Mouse (Mus musculus) testis, adult 2 months (tissue): Measurements from ENCODE around the gene Fam222b. TPM values are rescaled to one million over a fixed set of nuclear protein-coding genes. Genes with fewer than 3 reads are reported as not detected.

Source experiments
- H3K27ac ChIP-seq: fragments of 200-500 bp; 2 replicates; pipeline ENCODE4 v1.5.1; 2012; ENCODE audit warnings: low read depth, low read length; ENCODE audit not compliant: control insufficient read depth, insufficient read depth
- H3K27me3 ChIP-seq: fragments of 200-500 bp; 2 replicates; pipeline ENCODE4 v1.6.1; 2012; ENCODE audit warnings: mild to moderate bottlenecking, low read length, moderate library complexity; ENCODE audit not compliant: control insufficient read depth, insufficient read depth
- H3K36me3 ChIP-seq: fragments of 200-500 bp; 2 replicates; pipeline ENCODE4 v1.6.1; 2012; ENCODE audit warnings: mild to moderate bottlenecking, low read length; ENCODE audit not compliant: control insufficient read depth, insufficient read depth
- H3K4me1 ChIP-seq: fragments of 200-500 bp; 2 replicates; pipeline ENCODE4 v1.6.1; 2012; ENCODE audit warnings: low read length; ENCODE audit not compliant: control insufficient read depth, insufficient read depth
- H3K4me3 ChIP-seq: fragments of 200-500 bp; 2 replicates; pipeline ENCODE4 v1.5.1; 2012; ENCODE audit warnings: low read depth, mild to moderate bottlenecking, low read length, moderate library complexity, mixed read lengths; ENCODE audit not compliant: control insufficient read depth
- CTCF ChIP-seq: fragments of 200-500 bp; IDR thresholded peaks from 2 replicates; pipeline ENCODE4 v1.5.1; 2012; ENCODE audit warnings: low read depth, mild to moderate bottlenecking, inconsistent platforms, low read length, moderate library complexity; ENCODE audit not compliant: control insufficient read depth, insufficient read depth, insufficient replicate concordance
- POLR2A ChIP-seq: fragments of 200-500 bp; IDR thresholded peaks from 2 replicates; pipeline ENCODE4 v1.6.1; 2012; ENCODE audit warnings: low read depth, mild to moderate bottlenecking, inconsistent platforms, low read length, moderate library complexity; ENCODE audit not compliant: control insufficient read depth
- polyA plus RNA-seq: library from polyadenylated mRNA; depleted of rRNA; stranded (reverse); fragments of >200 nt; gene quantifications from 2 replicates; pipeline ENCODE4 v1.2.3, GENCODE M21; 2012

Gene Fam222b
- polyA plus RNA-seq, 1 experiment, result 11.7 TPM

- no peak overlapping the region for H3K27ac ChIP-seq
- H3K4me3 ChIP-seq, result no peak overlapping the region
- H3K36me3 ChIP-seq, result no peaks in the 10 kb centered on the region
- peaks cover 23% of the 10 kb centered on the region for H3K4me1 ChIP-seq
- TF ChIP-seq POLR2A, result no peak
- no peak for TF ChIP-seq CTCF
- no peaks in the 10 kb centered on the region for H3K27me3 ChIP-seq
These were observed 67.5 kb downstream of the Fam222b start for GRCm38 (mm10) chr11:78161968-78162367.

GRCm38 (mm10) chr11:78162504-78162903, 68.0 kb downstream of the Fam222b start:
- H3K36me3 ChIP-seq, result no peaks in the 10 kb centered on the region
- H3K27ac ChIP-seq, result no peak overlapping the region
- peaks cover 23% of the 10 kb centered on the region for H3K4me1 ChIP-seq
- no peaks in the 10 kb centered on the region for H3K27me3 ChIP-seq
- TF ChIP-seq POLR2A (no peak), CTCF (no peak)
- no peak overlapping the region for H3K4me3 ChIP-seq

GRCm38 (mm10) chr11:78163045-78163444, 68.6 kb downstream of the Fam222b start:
- Histone ChIP-seq H3K4me3 (no peak overlapping the region), H3K36me3 (no peaks in the 10 kb centered on the region), H3K27ac (no peak overlapping the region), H3K4me1 (peaks cover 23% of the 10 kb centered on the region), H3K27me3 (no peaks in the 10 kb centered on the region)
- TF ChIP-seq POLR2A, result no peak

- no peaks in the 10 kb centered on the region for H3K27me3 ChIP-seq
- H3K4me1 ChIP-seq, result peaks cover 24% of the 10 kb centered on the region
- H3K27ac ChIP-seq, result no peak overlapping the region
- peak overlapping the region; percentile 94 for H3K4me3 ChIP-seq
- H3K36me3 ChIP-seq, result no peaks in the 10 kb centered on the region
- TF ChIP-seq POLR2A, result no peak
- no peak for TF ChIP-seq CTCF
These were observed 69.5 kb downstream of the Fam222b start for GRCm38 (mm10) chr11:78163681-78164603.

GRCm38 (mm10) chr11:78164604-78164923, 70.1 kb downstream of the Fam222b start:
- H3K4me1 ChIP-seq, result peaks cover 28% of the 10 kb centered on the region
- H3K27me3 ChIP-seq, result no peaks in the 10 kb centered on the region
- no peak overlapping the region for H3K27ac ChIP-seq
- no peaks in the 10 kb centered on the region for H3K36me3 ChIP-seq
- H3K4me3 ChIP-seq, result peak overlapping the region; percentile 94
- TF ChIP-seq POLR2A (no peak), CTCF (no peak)

GRCm38 (mm10) chr11:78164924-78165760, 70.7 kb downstream of the Fam222b start, which contains the start of gene Traf4:
Gene Traf4, minus strand, starts transcription at chr11:78165589.
- peaks cover 28% of the 10 kb centered on the region for H3K4me1 ChIP-seq
- no peaks in the 10 kb centered on the region for H3K36me3 ChIP-seq
- H3K4me3 ChIP-seq, result peak within 1 kb of the TSS; percentile 94
- no peaks in the 10 kb centered on the region for H3K27me3 ChIP-seq
- H3K27ac ChIP-seq, result peak within 1 kb of the TSS; percentile 63
- TF ChIP-seq POLR2A (peak; percentile 49; the same call in 1 of the 2 replicates), CTCF (peak; percentile 14; the same call in 1 of the 2 replicates)

- Histone ChIP-seq H3K4me1 (peaks cover 28% of the 10 kb centered on the region), H3K27me3 (no peaks in the 10 kb centered on the region), H3K4me3 (peak overlapping the region; percentile 94), H3K27ac (peak overlapping the region; percentile 40), H3K36me3 (no peaks in the 10 kb centered on the region)
- TF ChIP-seq CTCF, result no peak
- no peak for TF ChIP-seq POLR2A
These were observed 71.3 kb downstream of the Fam222b start for GRCm38 (mm10) chr11:78165761-78166109.

GRCm38 (mm10) chr11:78166161-78166560, 71.7 kb downstream of the Fam222b start:
- Histone ChIP-seq H3K36me3 (no peaks in the 10 kb centered on the region), H3K27me3 (no peaks in the 10 kb centered on the region), H3K4me3 (no peak overlapping the region), H3K4me1 (peaks cover 28% of the 10 kb centered on the region), H3K27ac (no peak overlapping the region)
- TF ChIP-seq POLR2A (no peak), CTCF (no peak)
